Mouse (Mus musculus) c-Kit-positive CD71-negative TER-119-negative erythroid progenitor cells, embryonic 14.5 days (primary cell): ENCODE data around the gene Emsy.
A peak's percentile ranks its signal among the peaks of the same experiment; 100 is the strongest.

Experiments used
- DNase-seq: peaks from one replicate; pipeline ENCODE4 v3.0.0-alpha.2; 2013; ENCODE audit warnings: low read depth

The Emsy gene

GRCm38 (mm10) chr7:98667956-98668746 is 11.6 kb upstream of the Emsy start:
- no peak for DNase-seq

- DNase-seq = no peak
These were observed 9.1 kb upstream of the Emsy start for GRCm38 (mm10) chr7:98665726-98666125.

- DNase-seq = no peak
These were observed 8.6 kb upstream of the Emsy start for GRCm38 (mm10) chr7:98665166-98665565.

GRCm38 (mm10) chr7:98655681-98656530 is 677 bp downstream of the Emsy start:
- DNase-seq = peak; percentile 78

GRCm38 (mm10) chr7:98651651-98652050 is 4.9 kb downstream of the Emsy start:
- no peak for DNase-seq

GRCm38 (mm10) chr7:98644238-98644637 is 12.3 kb downstream of the Emsy start:
- no peak for DNase-seq

- DNase-seq = no peak
These were observed 20.0 kb downstream of the Emsy start for GRCm38 (mm10) chr7:98636607-98637006.

- DNase-seq = no peak
These were observed 23.6 kb downstream of the Emsy start for GRCm38 (mm10) chr7:98633032-98633431.

GRCm38 (mm10) chr7:98629947-98630346 is 26.6 kb downstream of the Emsy start:
- no peak for DNase-seq

- no peak for DNase-seq
These were observed 38.8 kb downstream of the Emsy start for GRCm38 (mm10) chr7:98617739-98618138.

GRCm38 (mm10) chr7:98612936-98613335 is 43.6 kb downstream of the Emsy start:
- DNase-seq = no peak

GRCm38 (mm10) chr7:98608520-98608919 is 48.1 kb downstream of the Emsy start:
- no peak for DNase-seq

GRCm38 (mm10) chr7:98607158-98607557 is 49.4 kb downstream of the Emsy start:
- no peak for DNase-seq

GRCm38 (mm10) chr7:98601715-98602114 is 54.9 kb downstream of the Emsy start:
- peak; percentile 30 for DNase-seq

GRCm38 (mm10) chr7:98597402-98597801 is 59.2 kb downstream of the Emsy start:
- DNase-seq = no peak

- DNase-seq = no peak
These were observed 61.9 kb downstream of the Emsy start for GRCm38 (mm10) chr7:98594731-98595130.

GRCm38 (mm10) chr7:98593276-98593675 is 63.3 kb downstream of the Emsy start:
- DNase-seq = no peak

- DNase-seq = no peak
These were observed 67.6 kb downstream of the Emsy start for GRCm38 (mm10) chr7:98589028-98589427.

- no peak for DNase-seq
These were observed 70.3 kb downstream of the Emsy start for GRCm38 (mm10) chr7:98586313-98586712.

- no peak for DNase-seq
These were observed 72.0 kb downstream of the Emsy start for GRCm38 (mm10) chr7:98584555-98584954.

GRCm38 (mm10) chr7:98581266-98581665 is 75.3 kb downstream of the Emsy start:
- DNase-seq = no peak

- DNase-seq = no peak
These were observed 76.1 kb downstream of the Emsy start for GRCm38 (mm10) chr7:98580441-98580840.

GRCm38 (mm10) chr7:98579731-98580130 is 76.9 kb downstream of the Emsy start:
- DNase-seq = no peak
